Mouse (Mus musculus): ENCODE data around the gene Vwa1. TPM values are rescaled to one million over a fixed set of nuclear protein-coding genes. Genes with fewer than 3 reads are reported as not detected.

The Vwa1 gene
- polyA plus RNA-seq, 1 experiment: 0.99 TPM

DNA sequence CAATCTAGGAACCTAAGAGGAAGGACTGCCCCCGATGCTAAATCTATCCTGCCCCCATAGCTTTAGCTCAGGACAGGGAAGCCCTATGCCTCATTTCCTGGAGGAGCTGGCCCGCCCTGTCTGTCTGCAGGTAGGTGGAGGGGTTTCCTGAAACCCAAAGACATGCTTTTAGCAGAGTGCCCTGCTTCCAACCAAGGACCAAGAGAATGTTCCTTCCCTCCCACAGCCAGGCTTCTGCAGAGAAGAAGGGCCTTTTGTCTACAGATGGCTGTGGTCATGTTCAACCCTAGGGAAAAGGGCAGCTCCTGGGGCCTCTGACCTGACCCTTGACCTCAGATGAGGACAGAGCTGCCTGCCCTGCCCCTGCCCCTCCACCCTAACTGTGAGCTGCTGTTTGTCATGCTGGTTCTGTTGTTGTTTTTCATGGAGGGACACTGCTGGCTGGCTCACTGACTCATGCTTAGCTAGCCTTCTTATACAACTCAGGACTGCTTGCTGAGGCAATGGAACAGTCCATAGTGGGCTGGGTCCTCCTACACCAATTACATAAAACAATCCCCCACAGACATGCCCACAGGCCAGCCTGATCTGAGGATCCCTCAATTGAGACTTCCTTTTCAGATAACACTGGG lies 2.3 kb upstream of the Vwa1 start:
- Histone ChIP-seq H3K27me3 (ENCODE audit: control insufficient read depth, insufficient read depth, low read length, poor library complexity, severe bottlenecking) (no peaks in the 10 kb centered on the region), H3K27ac (ENCODE audit: insufficient read depth, low read length) (no peak overlapping the region), H3K36me3 (ENCODE audit: control insufficient read depth, insufficient read depth, low read length, poor library complexity, severe bottlenecking) (no peaks in the 10 kb centered on the region), H3K4me1 (ENCODE audit: control insufficient read depth, insufficient read depth, low read length) (peaks cover 7% of the 10 kb centered on the region), H3K9me3 (replicated peaks; ENCODE audit: control insufficient read depth, insufficient read depth, low read length, poor library complexity, severe bottlenecking) (no peaks in the 10 kb centered on the region), H3K9ac (ENCODE audit: low read depth, poor library complexity, severe bottlenecking) (no peak overlapping the region), H3K4me3 (ENCODE audit: low read depth, low read length) (no peak overlapping the region)
- TF ChIP-seq POLR2A (IDR thresholded peaks at IDR 0.05; ENCODE audit: insufficient read depth, low read length): no peak
- no peak for TF ChIP-seq CTCF (IDR thresholded peaks at IDR 0.05; ENCODE audit: low read depth, low read length)
- no peak for TF ChIP-seq EP300 (IDR thresholded peaks at IDR 0.05; ENCODE audit: insufficient read depth, low read depth, low read length)

DNA sequence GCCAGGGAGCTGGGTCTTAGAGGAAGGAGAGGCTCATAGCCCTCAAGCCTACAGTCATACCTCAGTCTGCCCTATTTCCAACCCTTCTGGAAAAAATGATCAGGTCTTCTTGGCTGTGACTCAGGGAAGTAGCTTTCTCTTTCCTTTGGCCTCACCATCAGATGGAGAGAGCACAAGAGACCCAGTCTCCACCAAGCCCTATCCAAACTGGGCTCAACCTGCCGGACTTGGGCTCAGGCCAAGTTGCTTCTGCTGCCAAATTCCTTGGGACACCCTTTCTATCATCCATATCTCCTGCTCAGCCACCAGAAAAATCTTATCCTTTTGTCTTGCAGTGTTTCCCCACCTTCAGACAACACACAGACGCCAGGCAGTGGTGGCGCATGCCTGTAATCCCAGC lies 1.4 kb upstream of the Vwa1 start:
- Histone ChIP-seq H3K9ac (ENCODE audit: low read depth, poor library complexity, severe bottlenecking) (no peak overlapping the region), H3K36me3 (ENCODE audit: control insufficient read depth, insufficient read depth, low read length, poor library complexity, severe bottlenecking) (no peaks in the 10 kb centered on the region), H3K27ac (ENCODE audit: insufficient read depth, low read length) (no peak overlapping the region), H3K4me1 (ENCODE audit: control insufficient read depth, insufficient read depth, low read length) (peaks cover 7% of the 10 kb centered on the region), H3K27me3 (ENCODE audit: control insufficient read depth, insufficient read depth, low read length, poor library complexity, severe bottlenecking) (no peaks in the 10 kb centered on the region), H3K4me3 (ENCODE audit: low read depth, low read length) (no peak overlapping the region), H3K9me3 (replicated peaks; ENCODE audit: control insufficient read depth, insufficient read depth, low read length, poor library complexity, severe bottlenecking) (no peaks in the 10 kb centered on the region)
- no peak for TF ChIP-seq CTCF (IDR thresholded peaks at IDR 0.05; ENCODE audit: low read depth, low read length)

DNA sequence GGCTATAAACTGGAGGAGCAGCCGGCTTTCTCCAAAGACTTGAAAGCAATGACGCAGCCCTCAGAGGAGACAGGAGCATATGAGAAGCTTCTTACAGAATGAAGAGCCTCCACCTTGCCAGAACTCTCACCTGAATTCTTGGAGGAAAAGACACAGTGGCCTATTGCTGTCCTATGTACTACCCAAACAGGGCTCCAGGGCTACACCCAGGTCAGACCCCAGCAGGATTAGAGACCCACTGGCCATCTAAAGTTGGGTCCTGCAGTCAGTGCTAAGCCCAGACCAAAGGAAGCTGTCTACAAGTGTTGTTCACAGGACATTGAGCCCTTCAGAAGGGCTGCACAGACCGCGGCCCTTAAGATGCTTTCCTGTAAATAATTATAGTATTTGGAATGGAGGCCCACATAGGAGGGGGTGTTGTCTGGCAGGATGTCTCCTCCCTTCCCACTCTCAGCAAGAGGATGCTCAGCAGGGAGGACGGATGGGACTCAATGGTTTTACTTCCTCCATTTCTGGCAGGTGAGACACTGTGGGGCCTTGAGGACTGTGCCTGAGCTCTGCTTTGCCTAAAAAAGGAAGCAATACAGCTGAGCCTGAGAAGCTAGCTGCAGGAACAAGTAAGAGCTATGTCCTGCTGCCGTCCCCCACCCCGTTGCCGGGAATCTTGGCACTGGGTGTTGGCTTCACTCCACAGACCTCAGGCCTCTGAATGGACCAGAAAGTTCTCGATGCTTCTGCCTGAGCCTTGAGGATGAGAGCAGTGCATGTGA lies 658 bp upstream of the Vwa1 start:
- TF ChIP-seq CTCF (IDR thresholded peaks at IDR 0.05; ENCODE audit: low read depth, low read length) (no peak), POLR2A (IDR thresholded peaks at IDR 0.05; ENCODE audit: insufficient read depth, low read length) (no peak), EP300 (IDR thresholded peaks at IDR 0.05; ENCODE audit: insufficient read depth, low read depth, low read length) (no peak)
- no peaks in the 10 kb centered on the region for H3K27me3 ChIP-seq (ENCODE audit: control insufficient read depth, insufficient read depth, low read length, poor library complexity, severe bottlenecking)
- H3K4me3 ChIP-seq (ENCODE audit: low read depth, low read length): no peak overlapping the region
- no peak overlapping the region for H3K9ac ChIP-seq (ENCODE audit: low read depth, poor library complexity, severe bottlenecking)
- H3K4me1 ChIP-seq (ENCODE audit: control insufficient read depth, insufficient read depth, low read length): peaks cover 7% of the 10 kb centered on the region
- H3K9me3 ChIP-seq (replicated peaks; ENCODE audit: control insufficient read depth, insufficient read depth, low read length, poor library complexity, severe bottlenecking): no peaks in the 10 kb centered on the region
- no peaks in the 10 kb centered on the region for H3K36me3 ChIP-seq (ENCODE audit: control insufficient read depth, insufficient read depth, low read length, poor library complexity, severe bottlenecking)
- no peak overlapping the region for H3K27ac ChIP-seq (ENCODE audit: insufficient read depth, low read length)

DNA sequence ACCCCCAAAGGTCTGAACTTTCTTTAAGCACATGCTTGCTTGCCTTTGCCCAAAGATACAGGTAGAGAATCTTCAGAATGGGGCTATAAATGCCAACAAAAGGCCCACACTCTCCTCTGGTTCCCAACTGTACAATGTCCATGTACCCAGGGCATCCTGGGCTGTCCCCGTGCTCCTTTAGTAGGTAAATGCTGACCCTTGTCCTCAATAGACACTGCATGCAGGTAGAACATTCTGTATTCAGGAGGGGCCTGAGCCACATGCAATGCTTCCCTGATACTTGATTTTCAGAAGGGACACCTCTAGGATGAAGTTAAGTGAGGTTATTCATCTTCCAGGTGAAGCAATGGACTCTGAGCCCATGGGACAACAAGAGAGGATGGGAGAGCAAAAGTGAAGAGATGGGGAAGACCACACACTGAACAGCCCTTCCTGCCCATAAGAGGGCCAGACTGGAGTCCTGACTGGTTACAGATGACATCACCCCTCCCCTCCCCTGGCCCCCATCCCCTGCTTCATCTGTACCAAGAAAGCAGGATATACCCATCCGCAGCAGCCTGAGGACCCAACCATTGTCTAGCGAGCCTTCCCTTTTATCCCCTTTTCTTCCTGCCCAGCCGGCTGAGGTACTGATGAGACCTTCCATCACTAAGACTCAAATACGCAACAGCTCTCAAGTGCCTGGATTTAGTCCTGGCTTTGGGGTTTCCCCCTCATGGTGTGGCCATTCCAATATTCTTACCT lies 991 bp downstream of the Vwa1 start:
- Histone ChIP-seq H3K9me3 (replicated peaks; ENCODE audit: control insufficient read depth, insufficient read depth, low read length, poor library complexity, severe bottlenecking) (no peaks in the 10 kb centered on the region), H3K36me3 (ENCODE audit: control insufficient read depth, insufficient read depth, low read length, poor library complexity, severe bottlenecking) (no peaks in the 10 kb centered on the region), H3K9ac (ENCODE audit: low read depth, poor library complexity, severe bottlenecking) (no peak overlapping the region), H3K4me3 (ENCODE audit: low read depth, low read length) (no peak overlapping the region), H3K27me3 (ENCODE audit: control insufficient read depth, insufficient read depth, low read length, poor library complexity, severe bottlenecking) (no peaks in the 10 kb centered on the region), H3K4me1 (ENCODE audit: control insufficient read depth, insufficient read depth, low read length) (peaks cover 7% of the 10 kb centered on the region), H3K27ac (ENCODE audit: insufficient read depth, low read length) (no peak overlapping the region)
- TF ChIP-seq CTCF (IDR thresholded peaks at IDR 0.05; ENCODE audit: low read depth, low read length): no peak

GRCm38 (mm10) chr4:155772786-155773185 lies 1.7 kb downstream of the Vwa1 start:
- no peaks in the 10 kb centered on the region for H3K36me3 ChIP-seq (ENCODE audit: control insufficient read depth, insufficient read depth, low read length, poor library complexity, severe bottlenecking)
- H3K4me3 ChIP-seq (ENCODE audit: low read depth, low read length): no peak overlapping the region
- no peak for TF ChIP-seq CTCF (IDR thresholded peaks at IDR 0.05; ENCODE audit: low read depth, low read length)
- TF ChIP-seq EP300 (IDR thresholded peaks at IDR 0.05; ENCODE audit: insufficient read depth, low read depth, low read length): no peak
- TF ChIP-seq POLR2A (IDR thresholded peaks at IDR 0.05; ENCODE audit: insufficient read depth, low read length): no peak
- no peak overlapping the region for H3K27ac ChIP-seq (ENCODE audit: insufficient read depth, low read length)
- peaks cover 7% of the 10 kb centered on the region for H3K4me1 ChIP-seq (ENCODE audit: control insufficient read depth, insufficient read depth, low read length)
- no peak overlapping the region for H3K9ac ChIP-seq (ENCODE audit: low read depth, poor library complexity, severe bottlenecking)
- H3K27me3 ChIP-seq (ENCODE audit: control insufficient read depth, insufficient read depth, low read length, poor library complexity, severe bottlenecking): no peaks in the 10 kb centered on the region
- no peaks in the 10 kb centered on the region for H3K9me3 ChIP-seq (replicated peaks; ENCODE audit: control insufficient read depth, insufficient read depth, low read length, poor library complexity, severe bottlenecking)

DNA sequence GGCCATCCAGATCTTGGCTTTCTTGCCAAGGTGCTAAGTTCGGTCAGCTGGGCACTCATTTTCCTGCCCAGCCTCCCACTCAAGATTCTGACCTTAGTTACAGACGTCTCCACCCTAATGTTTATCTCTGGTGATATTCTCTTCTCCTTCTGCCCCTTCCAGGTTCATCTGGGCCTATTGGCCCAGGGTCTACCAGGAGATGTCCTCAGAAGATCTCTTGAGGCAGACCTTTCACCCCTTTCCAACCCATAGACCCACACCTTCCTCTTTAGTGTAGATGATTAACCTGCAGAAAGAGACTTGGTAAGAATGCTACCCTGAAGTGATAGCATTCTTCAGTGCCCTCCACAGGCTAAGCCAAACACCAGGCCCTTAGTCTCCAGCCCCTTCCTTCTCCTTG lies 2.8 kb downstream of the Vwa1 start:
- Histone ChIP-seq H3K4me1 (ENCODE audit: control insufficient read depth, insufficient read depth, low read length) (peaks cover 4% of the 10 kb centered on the region), H3K36me3 (ENCODE audit: control insufficient read depth, insufficient read depth, low read length, poor library complexity, severe bottlenecking) (no peaks in the 10 kb centered on the region), H3K4me3 (ENCODE audit: low read depth, low read length) (no peak overlapping the region), H3K27me3 (ENCODE audit: control insufficient read depth, insufficient read depth, low read length, poor library complexity, severe bottlenecking) (no peaks in the 10 kb centered on the region), H3K9me3 (replicated peaks; ENCODE audit: control insufficient read depth, insufficient read depth, low read length, poor library complexity, severe bottlenecking) (no peaks in the 10 kb centered on the region), H3K27ac (ENCODE audit: insufficient read depth, low read length) (no peak overlapping the region), H3K9ac (ENCODE audit: low read depth, poor library complexity, severe bottlenecking) (no peak overlapping the region)
- no peak for TF ChIP-seq EP300 (IDR thresholded peaks at IDR 0.05; ENCODE audit: insufficient read depth, low read depth, low read length)
- no peak for TF ChIP-seq CTCF (IDR thresholded peaks at IDR 0.05; ENCODE audit: low read depth, low read length)
- no peak for TF ChIP-seq POLR2A (IDR thresholded peaks at IDR 0.05; ENCODE audit: insufficient read depth, low read length)

Data from ES-Bruce4 (cell line).